Mouse (Mus musculus): ENCODE data around the gene Zfp804a. TPM values are rescaled to one million over a fixed set of nuclear protein-coding genes. Genes with fewer than 3 reads are reported as not detected.

Zfp804a gene
- polyA plus RNA-seq, 1 experiment = not detected

GRCm38 (mm10) chr2:82210605-82211004 is 157.6 kb downstream of the Zfp804a start:
- no peak overlapping the region for H3K27ac ChIP-seq (ENCODE audit: insufficient read depth, low read length)
- no peaks in the 10 kb centered on the region for H3K9me3 ChIP-seq (replicated peaks; ENCODE audit: control insufficient read depth, insufficient read depth, low read length, poor library complexity, severe bottlenecking)
- no peaks in the 10 kb centered on the region for H3K36me3 ChIP-seq (ENCODE audit: control insufficient read depth, insufficient read depth, low read length, poor library complexity, severe bottlenecking)
- TF ChIP-seq EP300 (IDR thresholded peaks at IDR 0.05; ENCODE audit: insufficient read depth, low read depth, low read length) = no peak
- H3K9ac ChIP-seq (ENCODE audit: low read depth, poor library complexity, severe bottlenecking) = no peak overlapping the region
- no peaks in the 10 kb centered on the region for H3K4me1 ChIP-seq (ENCODE audit: control insufficient read depth, insufficient read depth, low read length)
- no peak overlapping the region for H3K4me3 ChIP-seq (ENCODE audit: low read depth, low read length)
- H3K27me3 ChIP-seq (ENCODE audit: control insufficient read depth, insufficient read depth, low read length, poor library complexity, severe bottlenecking) = no peaks in the 10 kb centered on the region

- Histone ChIP-seq H3K9me3 (replicated peaks; ENCODE audit: control insufficient read depth, insufficient read depth, low read length, poor library complexity, severe bottlenecking) (no peaks in the 10 kb centered on the region), H3K27me3 (ENCODE audit: control insufficient read depth, insufficient read depth, low read length, poor library complexity, severe bottlenecking) (no peaks in the 10 kb centered on the region), H3K4me3 (ENCODE audit: low read depth, low read length) (no peak overlapping the region), H3K9ac (ENCODE audit: low read depth, poor library complexity, severe bottlenecking) (no peak overlapping the region), H3K27ac (ENCODE audit: insufficient read depth, low read length) (no peak overlapping the region), H3K36me3 (ENCODE audit: control insufficient read depth, insufficient read depth, low read length, poor library complexity, severe bottlenecking) (no peaks in the 10 kb centered on the region), H3K4me1 (ENCODE audit: control insufficient read depth, insufficient read depth, low read length) (no peaks in the 10 kb centered on the region)
- no peak for TF ChIP-seq EP300 (IDR thresholded peaks at IDR 0.05; ENCODE audit: insufficient read depth, low read depth, low read length)
Observed at GRCm38 (mm10) chr2:82211972-82212371, 158.9 kb downstream of the Zfp804a start.

GRCm38 (mm10) chr2:82217873-82218272 is 164.9 kb downstream of the Zfp804a start:
- TF ChIP-seq POLR2A (IDR thresholded peaks at IDR 0.05; ENCODE audit: insufficient read depth, low read length) = no peak
- no peak for TF ChIP-seq EP300 (IDR thresholded peaks at IDR 0.05; ENCODE audit: insufficient read depth, low read depth, low read length)
- TF ChIP-seq CTCF (IDR thresholded peaks at IDR 0.05; ENCODE audit: low read depth, low read length) = no peak
- Histone ChIP-seq H3K4me3 (ENCODE audit: low read depth, low read length) (no peak overlapping the region), H3K27ac (ENCODE audit: insufficient read depth, low read length) (no peak overlapping the region), H3K27me3 (ENCODE audit: control insufficient read depth, insufficient read depth, low read length, poor library complexity, severe bottlenecking) (no peaks in the 10 kb centered on the region), H3K9me3 (replicated peaks; ENCODE audit: control insufficient read depth, insufficient read depth, low read length, poor library complexity, severe bottlenecking) (no peaks in the 10 kb centered on the region), H3K9ac (ENCODE audit: low read depth, poor library complexity, severe bottlenecking) (no peak overlapping the region), H3K36me3 (ENCODE audit: control insufficient read depth, insufficient read depth, low read length, poor library complexity, severe bottlenecking) (no peaks in the 10 kb centered on the region), H3K4me1 (ENCODE audit: control insufficient read depth, insufficient read depth, low read length) (no peaks in the 10 kb centered on the region)

- Histone ChIP-seq H3K4me3 (ENCODE audit: low read depth, low read length) (no peak overlapping the region), H3K9me3 (replicated peaks; ENCODE audit: control insufficient read depth, insufficient read depth, low read length, poor library complexity, severe bottlenecking) (no peaks in the 10 kb centered on the region), H3K4me1 (ENCODE audit: control insufficient read depth, insufficient read depth, low read length) (no peaks in the 10 kb centered on the region), H3K27ac (ENCODE audit: insufficient read depth, low read length) (no peak overlapping the region), H3K27me3 (ENCODE audit: control insufficient read depth, insufficient read depth, low read length, poor library complexity, severe bottlenecking) (no peaks in the 10 kb centered on the region), H3K36me3 (ENCODE audit: control insufficient read depth, insufficient read depth, low read length, poor library complexity, severe bottlenecking) (no peaks in the 10 kb centered on the region), H3K9ac (ENCODE audit: low read depth, poor library complexity, severe bottlenecking) (no peak overlapping the region)
- TF ChIP-seq CTCF (IDR thresholded peaks at IDR 0.05; ENCODE audit: low read depth, low read length) (no peak), POLR2A (IDR thresholded peaks at IDR 0.05; ENCODE audit: insufficient read depth, low read length) (no peak), EP300 (IDR thresholded peaks at IDR 0.05; ENCODE audit: insufficient read depth, low read depth, low read length) (no peak)
Observed at GRCm38 (mm10) chr2:82246020-82246419, 193.0 kb downstream of the Zfp804a start.

GRCm38 (mm10) chr2:82246902-82247522 is 194.0 kb downstream of the Zfp804a start:
- Histone ChIP-seq H3K36me3 (ENCODE audit: control insufficient read depth, insufficient read depth, low read length, poor library complexity, severe bottlenecking) (no peaks in the 10 kb centered on the region), H3K9ac (ENCODE audit: low read depth, poor library complexity, severe bottlenecking) (no peak overlapping the region), H3K4me3 (ENCODE audit: low read depth, low read length) (no peak overlapping the region), H3K27ac (ENCODE audit: insufficient read depth, low read length) (no peak overlapping the region), H3K27me3 (ENCODE audit: control insufficient read depth, insufficient read depth, low read length, poor library complexity, severe bottlenecking) (no peaks in the 10 kb centered on the region), H3K4me1 (ENCODE audit: control insufficient read depth, insufficient read depth, low read length) (no peaks in the 10 kb centered on the region), H3K9me3 (replicated peaks; ENCODE audit: control insufficient read depth, insufficient read depth, low read length, poor library complexity, severe bottlenecking) (no peaks in the 10 kb centered on the region)
- TF ChIP-seq EP300 (IDR thresholded peaks at IDR 0.05; ENCODE audit: insufficient read depth, low read depth, low read length) (no peak), CTCF (IDR thresholded peaks at IDR 0.05; ENCODE audit: low read depth, low read length) (no peak), POLR2A (IDR thresholded peaks at IDR 0.05; ENCODE audit: insufficient read depth, low read length) (no peak)

- Histone ChIP-seq H3K9ac (ENCODE audit: low read depth, poor library complexity, severe bottlenecking) (no peak overlapping the region), H3K4me1 (ENCODE audit: control insufficient read depth, insufficient read depth, low read length) (no peaks in the 10 kb centered on the region), H3K27ac (ENCODE audit: insufficient read depth, low read length) (no peak overlapping the region), H3K9me3 (replicated peaks; ENCODE audit: control insufficient read depth, insufficient read depth, low read length, poor library complexity, severe bottlenecking) (0 out of 2 replicates have a peak, but pooled peaks cover 2% of the 10 kb centered on the region), H3K36me3 (ENCODE audit: control insufficient read depth, insufficient read depth, low read length, poor library complexity, severe bottlenecking) (no peaks in the 10 kb centered on the region), H3K27me3 (ENCODE audit: control insufficient read depth, insufficient read depth, low read length, poor library complexity, severe bottlenecking) (no peaks in the 10 kb centered on the region), H3K4me3 (ENCODE audit: low read depth, low read length) (no peak overlapping the region)
- TF ChIP-seq POLR2A (IDR thresholded peaks at IDR 0.05; ENCODE audit: insufficient read depth, low read length) (no peak), CTCF (IDR thresholded peaks at IDR 0.05; ENCODE audit: low read depth, low read length) (no peak), EP300 (IDR thresholded peaks at IDR 0.05; ENCODE audit: insufficient read depth, low read depth, low read length) (no peak)
Observed at GRCm38 (mm10) chr2:82253382-82253781, 200.4 kb downstream of the Zfp804a start.
